Comparison of ENCODE assay signal across 9 mouse cellular contexts in the genomic region with DNA sequence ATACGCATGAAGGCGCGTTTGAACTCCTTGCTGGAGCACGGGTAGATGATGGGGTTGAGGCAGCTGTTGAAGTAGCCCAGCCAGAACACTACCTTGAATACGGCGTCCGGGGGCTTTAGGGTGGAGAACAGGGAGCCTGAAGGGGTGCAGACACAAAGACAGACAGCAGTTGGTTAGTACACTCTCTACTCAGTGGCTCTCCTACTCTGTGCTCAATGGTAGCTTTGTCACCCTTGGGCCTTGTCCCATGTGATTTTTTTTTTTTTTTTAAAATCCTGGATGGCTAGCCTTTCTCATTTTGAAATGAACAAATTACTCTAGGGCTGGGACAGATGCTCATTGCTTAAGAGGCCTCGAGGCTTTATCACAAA. TPM values are rescaled to one million over a fixed set of nuclear protein-coding genes. Genes with fewer than 3 reads are reported as not detected.
A peak's percentile ranks its signal among the peaks of the same experiment; 100 is the strongest.
DNase-seq lines count a peak whose midpoint lies in the region; ATAC-seq and TF ChIP-seq lines count a peak whose summit lies in the region.
"Had no signal": no experiment of that assay in that cellular context is flagged by ENCODE, and none has a peak within 500 bp of the region (broad histone marks: within the 10 kb centered on the region; RNA-seq: fewer than 3 reads in every experiment).

No protein-coding gene starts in this region.

- no peaks in the 10 kb centered on the region for H3K36me3 ChIP-seq in liver, embryonic 11.5 days (ENCODE audit: control insufficient read depth, insufficient read depth, low read length)
- no peaks in the 10 kb centered on the region for H3K36me3 ChIP-seq in forebrain, embryonic 13.5 days (ENCODE audit: poor library complexity, severe bottlenecking)
- no peaks in the 10 kb centered on the region for H3K36me3 ChIP-seq in limb, embryonic 12.5 days

- no peak for ATAC-seq in liver, embryonic 11.5 days (replicated peaks; ENCODE audit: low FRiP score)
- 0 out of 2 replicates have a peak, but pooled peaks have one; percentile 50 for ATAC-seq in forebrain, embryonic 13.5 days
- no peak for ATAC-seq in limb, embryonic 12.5 days (ENCODE audit: insufficient number of reproducible peaks, insufficient read depth, low FRiP score, low TSS enrichment, low read depth)
- ATAC-seq in granulocyte monocyte progenitor cell, adult 5-6 weeks (replicated peaks; ENCODE audit: poor library complexity, severe bottlenecking) = no peak
- ATAC-seq: Patski had no signal

- peak overlapping the region; percentile 39 for H3K4me3 ChIP-seq in liver, embryonic 11.5 days (ENCODE audit: low read depth, low read length)
- peak overlapping the region; percentile 40 for H3K4me3 ChIP-seq in forebrain, embryonic 13.5 days
- peak overlapping the region; percentile 46 for H3K4me3 ChIP-seq in limb, embryonic 12.5 days (replicated peaks)
- H3K4me3 ChIP-seq in olfactory bulb, adult 2 months (ENCODE audit: insufficient read depth, low read depth, low read length) = 0 out of 2 replicates have a peak overlapping the region, but pooled peaks have one; percentile 9

- H3K27ac ChIP-seq in liver, embryonic 11.5 days (ENCODE audit: low read depth, low read length) = no peak overlapping the region
- H3K27ac ChIP-seq in forebrain, embryonic 13.5 days = no peak overlapping the region
- no peak overlapping the region for H3K27ac ChIP-seq in limb, embryonic 12.5 days
- no peak overlapping the region for H3K27ac ChIP-seq in olfactory bulb, adult 2 months (ENCODE audit: insufficient read depth, low read depth, low read length)

- no peak for TF ChIP-seq CTCF in olfactory bulb, adult 2 months (IDR thresholded peaks at IDR 0.05; ENCODE audit: insufficient read depth, low read depth, low read length)

- H3K9me3 ChIP-seq in liver, embryonic 11.5 days (ENCODE audit: control insufficient read depth, low read length) = no peaks in the 10 kb centered on the region
- H3K9me3 ChIP-seq in forebrain, embryonic 13.5 days (replicated peaks) = no peaks in the 10 kb centered on the region
- no peaks in the 10 kb centered on the region for H3K9me3 ChIP-seq in limb, embryonic 12.5 days

- no peaks in the 10 kb centered on the region for H3K4me1 ChIP-seq in liver, embryonic 11.5 days (replicated peaks; ENCODE audit: control insufficient read depth, insufficient read depth, low read length)
- H3K4me1 ChIP-seq in forebrain, embryonic 13.5 days = peaks cover 11% of the 10 kb centered on the region
- H3K4me1 ChIP-seq in limb, embryonic 12.5 days (replicated peaks) = peaks cover 5% of the 10 kb centered on the region
- peaks cover 8% of the 10 kb centered on the region for H3K4me1 ChIP-seq in olfactory bulb, adult 2 months (ENCODE audit: control insufficient read depth, insufficient read depth, low read length)

- no peak for TF ChIP-seq POLR2A in olfactory bulb, adult 2 months (IDR thresholded peaks at IDR 0.05; ENCODE audit: insufficient read depth, low read depth, low read length)

- peaks cover 19% of the 10 kb centered on the region for H3K27me3 ChIP-seq in liver, embryonic 11.5 days (replicated peaks; ENCODE audit: control insufficient read depth, insufficient read depth, low read length)
- peaks cover 34% of the 10 kb centered on the region for H3K27me3 ChIP-seq in forebrain, embryonic 13.5 days
- H3K27me3 ChIP-seq in limb, embryonic 12.5 days = peaks cover 36% of the 10 kb centered on the region
- H3K27me3 ChIP-seq: Patski had no signal

- H3K4me2 ChIP-seq in liver, embryonic 11.5 days = peak overlapping the region; percentile 67
- H3K4me2 ChIP-seq in forebrain, embryonic 13.5 days = peak overlapping the region; percentile 67
- H3K4me2 ChIP-seq in limb, embryonic 12.5 days = peak overlapping the region; percentile 71

- DNase-seq in liver, embryonic 11.5 days (ENCODE audit: low spot score) = no peak
- no peak for DNase-seq in liver
- no peak for DNase-seq in frontal cortex, postnatal 36 days (ENCODE audit: low spot score in 2 of 2)
- no peak for DNase-seq in thymus, postnatal 14 days

- H3K9ac ChIP-seq in liver, embryonic 11.5 days (ENCODE audit: low read depth, low read length) = no peak overlapping the region
- peak overlapping the region; percentile 9; the same call in 1 of the 2 replicates for H3K9ac ChIP-seq in forebrain, embryonic 13.5 days
- H3K9ac ChIP-seq in limb, embryonic 12.5 days (replicated peaks) = peak overlapping the region; percentile 52; the same call in 1 of the 2 replicates

- WGBS in liver, embryonic 11.5 days = 29% methylated on average over 8 of the region's 8 CpGs
- WGBS in forebrain, embryonic 13.5 days = 19% methylated on average over 8 of the region's 8 CpGs
- 18% methylated on average over 8 of the region's 8 CpGs for WGBS in limb, embryonic 12.5 days
- WGBS in olfactory bulb, adult 2 months = 31% methylated on average over 8 of the region's 8 CpGs

RNA-seq across cellular contexts. Expression of gene Ttc1, which starts 28.5 kb away (rescaled TPM):
- polyA plus RNA-seq in liver, embryonic 11.5 days (2014; fragmentation: Nextera tagmentation; extraction: Ambion mirVana) = 75.4 and 76.1 TPM in 2 replicates
- polyA plus RNA-seq in forebrain, embryonic 13.5 days (2015; fragmentation: Nextera tagmentation; extraction: Ambion mirVana) = 80.6 and 89.7 TPM in 2 replicates
- polyA plus RNA-seq in limb, embryonic 12.5 days (2016; fragmentation: Nextera tagmentation; extraction: Ambion mirVana) = 74.4 and 74.8 TPM in 2 replicates
- not detected in 2 replicates for polyA plus RNA-seq in olfactory bulb, adult 2 months (2012; ENCODE audit: insufficient read depth, insufficient read length, low replicate concordance, missing spikeins)
- 50.8 and 53.2 TPM in 2 replicates for total RNA-seq in granulocyte monocyte progenitor cell, adult 5-6 weeks (2014; fragmentation: Nextera tagmentation)
- 61.2 and 71.2 TPM in 2 replicates for total RNA-seq in granulocyte monocyte progenitor cell, adult 5-6 weeks (2017)

Comparison
In these comparisons a context has a peak if more than half of its experiments do, and no peak if none do; other contexts are left out.
1. RNA of gene Ttc1, which starts 28.5 kb away (polyA plus RNA-seq): 80.6 to 89.7 TPM in forebrain, embryonic 13.5 days, 75.4 to 76.1 TPM in liver, embryonic 11.5 days and 74.4 to 74.8 TPM in limb, embryonic 12.5 days; not detected in olfactory bulb, adult 2 months; every median in the first group is over 10 times any median in the second.
2. Peak in every context shown above with its lines, with median percentiles within 50 percentile points of each other: H3K4me2 ChIP-seq and H3K4me3 ChIP-seq.